Mouse (Mus musculus) CH12.LX (cell line): Measurements from ENCODE around the gene Trmo.

Source experiments
- CTCF ChIP-seq, 2 experiments: IDR thresholded peaks in 1 of 2; conservative IDR thresholded peaks in 1 of 2; 2 replicates each; pipeline ENCODE4 v1.5.1; 2011 to 2012; ENCODE audit warnings: low read depth in 2 of 2, low read length in 2 of 2, improper control_type of control experiment in 1 of 2, inconsistent platforms in 1 of 2, mild to moderate bottlenecking in 1 of 2, moderate library complexity in 1 of 2
- GABPA ChIP-seq: IDR thresholded peaks from 2 replicates; pipeline ENCODE4 v1.6.1; 2012; ENCODE audit warnings: low read depth, low read length, improper control_type of control experiment, inconsistent platforms; ENCODE audit not compliant: insufficient replicate concordance
- MXI1 ChIP-seq: IDR thresholded peaks from 2 replicates; pipeline ENCODE4 v1.6.1; 2011; ENCODE audit warnings: mild to moderate bottlenecking, low read depth, low read length, improper control_type of control experiment
- NELFE ChIP-seq: IDR thresholded peaks from 2 replicates; pipeline ENCODE4 v1.6.1; 2011; ENCODE audit warnings: low read depth, low read length, improper control_type of control experiment
- POLR2A ChIP-seq: IDR thresholded peaks from 2 replicates; pipeline ENCODE4 v1.6.1; 2011; ENCODE audit warnings: low read depth, mild to moderate bottlenecking, improper control_type of control experiment, low read length
- RCOR1 ChIP-seq: conservative IDR thresholded peaks from 2 replicates; pipeline ENCODE4 v1.6.1; 2012; ENCODE audit warnings: low read depth, mild to moderate bottlenecking, inconsistent platforms, low read length, improper control_type of control experiment
- SIN3A ChIP-seq: IDR thresholded peaks from 2 replicates; pipeline ENCODE4 v1.6.1; 2012; ENCODE audit warnings: low read length, improper control_type of control experiment, inconsistent platforms

- no peak for TF ChIP-seq CTCF (conservative IDR thresholded peaks at IDR 0.05 in 1 of 2, IDR thresholded peaks at IDR 0.05 in 1 of 2; ENCODE audit: low read depth in 2 of 2, low read length in 2 of 2)
- no peak for TF ChIP-seq POLR2A
- TF ChIP-seq SIN3A = no peak
- TF ChIP-seq NELFE = no peak
- no peak for TF ChIP-seq RCOR1
- TF ChIP-seq MXI1 = no peak
- TF ChIP-seq GABPA = no peak
Measured at GRCm38 (mm10) chr4:46342711-46343286, 46.4 kb downstream of the Trmo start.
